Mouse (Mus musculus) hindbrain, embryonic 10.5 days (tissue): ENCODE measurements around the gene Ivns1abp. TPM values are rescaled to one million over a fixed set of nuclear protein-coding genes. Genes with fewer than 3 reads are reported as not detected.
"Not testable (repeated sequence)": the region's sequence is repeated elsewhere in the genome, so short reads cannot be mapped to it uniquely, and the experiment has no call there.

ENCODE experiments used
- DNase-seq: peaks from one replicate; pipeline ENCODE4 v3.0.0-alpha.2; 2017; ENCODE audit warnings: low spot score
- H3K27ac ChIP-seq: fragments of 300-500 bp; sonication (generic); 2 replicates; pipeline ENCODE4 v1.5.1; 2016; ENCODE audit warnings: mild to moderate bottlenecking, moderate library complexity
- H3K27me3 ChIP-seq: fragments of 300-500 bp; sonication (generic); 2 replicates; pipeline ENCODE4 v1.6.1; 2016; ENCODE audit warnings: mild to moderate bottlenecking; ENCODE audit not compliant: poor library complexity, insufficient read depth, severe bottlenecking
- H3K36me3 ChIP-seq: fragments of 300-500 bp; sonication (generic); 2 replicates; pipeline ENCODE4 v1.6.1; 2016; ENCODE audit warnings: mild to moderate bottlenecking, moderate library complexity
- H3K4me1 ChIP-seq: fragments of 300-500 bp; sonication (generic); replicated peaks from 2 replicates; pipeline ENCODE4 v1.6.1; 2016; ENCODE audit warnings: mild to moderate bottlenecking
- H3K4me3 ChIP-seq: fragments of 300-500 bp; sonication (generic); 2 replicates; pipeline ENCODE4 v1.5.1; 2016; ENCODE audit warnings: mild to moderate bottlenecking, moderate library complexity
- H3K9me3 ChIP-seq: fragments of 300-500 bp; sonication (generic); 2 replicates; pipeline ENCODE4 v1.6.1; 2016; ENCODE audit warnings: mild to moderate bottlenecking, moderate library complexity
- WGBS: fragments of 180-500 bp; shearing (Covaris S2); methylation state at CpG from one replicate; pipeline ENCODE4 v1.1.7; 2016; 5-methylcytosine and 5-hydroxymethylcytosine counted together
- polyA plus RNA-seq: library from polyadenylated mRNA; unstranded; fragments of >200 nt; fragmentation: Nextera tagmentation; extraction: Ambion mirVana; gene quantifications from 2 replicates; pipeline ENCODE4 v1.2.1, GENCODE M21; 2016

Ivns1abp gene
- 299 and 375 TPM in 2 replicates for polyA plus RNA-seq

GRCm38 (mm10) chr1:151344283-151345108, at the start of gene Ivns1abp:
Gene Ivns1abp, plus strand, starts transcription at chr1:151344477.
- no peaks in the 10 kb centered on the region for H3K9me3 ChIP-seq
- peaks cover 7% of the 10 kb centered on the region for H3K36me3 ChIP-seq
- peaks cover 50% of the 10 kb centered on the region for H3K4me1 ChIP-seq
- no peaks in the 10 kb centered on the region for H3K27me3 ChIP-seq
- peak within 1 kb of the TSS; percentile 99 for H3K27ac ChIP-seq
- peak; percentile 97 for DNase-seq
- peak within 1 kb of the TSS; percentile 93 for H3K4me3 ChIP-seq
- WGBS = under 1% methylated on average over 100 of the region's 104 CpGs

GRCm38 (mm10) chr1:151295486-151295885, 48.8 kb upstream of the Ivns1abp start:
- no peaks in the 10 kb centered on the region for H3K36me3 ChIP-seq
- no peak overlapping the region for H3K27ac ChIP-seq
- no peak overlapping the region for H3K4me3 ChIP-seq
- no peaks in the 10 kb centered on the region for H3K4me1 ChIP-seq
- DNase-seq = no peak
- no peaks in the 10 kb centered on the region for H3K27me3 ChIP-seq
- 72% methylated on average over 3 of the region's 3 CpGs for WGBS
- H3K9me3 ChIP-seq = no peaks in the 10 kb centered on the region

DNA sequence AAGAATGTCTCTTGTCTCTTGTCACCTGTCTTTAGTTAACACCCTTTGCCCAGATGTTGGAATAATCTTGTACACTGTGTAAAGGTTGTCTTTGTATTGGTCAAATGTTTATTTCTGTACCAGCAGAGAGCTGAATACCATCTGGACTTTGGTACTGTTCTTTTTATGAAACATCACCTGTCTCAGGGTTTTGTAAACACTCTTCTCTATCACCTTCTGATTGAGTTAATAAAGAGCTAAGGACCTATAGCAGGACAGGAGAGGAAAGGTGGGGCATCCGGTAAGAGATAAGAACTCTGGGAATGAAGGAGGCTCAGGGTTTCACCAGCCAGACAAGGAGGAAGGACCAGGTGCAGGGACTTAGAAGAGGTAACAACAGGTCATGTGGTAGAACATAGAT, 47.7 kb upstream of the Ivns1abp start:
- Histone ChIP-seq H3K4me3 (no peak overlapping the region), H3K9me3 (no peaks in the 10 kb centered on the region), H3K27me3 (no peaks in the 10 kb centered on the region), H3K27ac (no peak overlapping the region), H3K36me3 (no peaks in the 10 kb centered on the region), H3K4me1 (no peaks in the 10 kb centered on the region)
- no peak for DNase-seq
- 79% methylated on average over 1 of the region's 1 CpGs for WGBS

GRCm38 (mm10) chr1:151297025-151297424, 47.3 kb upstream of the Ivns1abp start:
- no peak overlapping the region for H3K4me3 ChIP-seq
- H3K36me3 ChIP-seq = no peaks in the 10 kb centered on the region
- no peaks in the 10 kb centered on the region for H3K27me3 ChIP-seq
- no peaks in the 10 kb centered on the region for H3K4me1 ChIP-seq
- no peak for DNase-seq
- no peak overlapping the region for H3K27ac ChIP-seq
- H3K9me3 ChIP-seq = no peaks in the 10 kb centered on the region
- 84% methylated on average over 6 of the region's 6 CpGs for WGBS

GRCm38 (mm10) chr1:151297596-151297995, 46.7 kb upstream of the Ivns1abp start:
- 91% methylated on average over 2 of the region's 2 CpGs for WGBS
- H3K27ac ChIP-seq = no peak overlapping the region
- H3K27me3 ChIP-seq = no peaks in the 10 kb centered on the region
- H3K9me3 ChIP-seq = no peaks in the 10 kb centered on the region
- no peak overlapping the region for H3K4me3 ChIP-seq
- no peaks in the 10 kb centered on the region for H3K4me1 ChIP-seq
- no peak for DNase-seq
- no peaks in the 10 kb centered on the region for H3K36me3 ChIP-seq

DNA sequence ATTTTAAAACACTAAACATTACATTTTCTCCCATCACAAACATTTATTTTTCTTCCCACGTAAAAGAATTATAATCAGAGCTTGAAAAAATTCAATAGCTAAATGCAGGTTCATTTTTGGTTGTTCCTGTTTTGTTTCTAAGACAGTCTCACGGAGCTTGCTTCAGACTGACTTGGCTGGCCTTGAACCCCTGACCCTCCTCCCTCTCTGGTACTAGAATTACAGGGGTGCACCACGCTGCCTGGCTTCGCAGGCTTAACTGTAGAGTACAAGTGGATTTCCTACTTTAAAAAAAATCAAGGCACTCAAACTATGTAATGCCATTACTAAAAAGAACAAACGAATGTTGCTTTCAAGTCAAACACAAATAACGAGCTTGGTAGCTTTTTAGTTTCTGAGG, 42.8 kb upstream of the Ivns1abp start:
- no peak for DNase-seq
- no peaks in the 10 kb centered on the region for H3K9me3 ChIP-seq
- H3K36me3 ChIP-seq = no peaks in the 10 kb centered on the region
- H3K27me3 ChIP-seq = no peaks in the 10 kb centered on the region
- no peaks in the 10 kb centered on the region for H3K4me1 ChIP-seq
- 82% methylated on average over 6 of the region's 6 CpGs for WGBS
- H3K27ac ChIP-seq = no peak overlapping the region
- no peak overlapping the region for H3K4me3 ChIP-seq

DNA sequence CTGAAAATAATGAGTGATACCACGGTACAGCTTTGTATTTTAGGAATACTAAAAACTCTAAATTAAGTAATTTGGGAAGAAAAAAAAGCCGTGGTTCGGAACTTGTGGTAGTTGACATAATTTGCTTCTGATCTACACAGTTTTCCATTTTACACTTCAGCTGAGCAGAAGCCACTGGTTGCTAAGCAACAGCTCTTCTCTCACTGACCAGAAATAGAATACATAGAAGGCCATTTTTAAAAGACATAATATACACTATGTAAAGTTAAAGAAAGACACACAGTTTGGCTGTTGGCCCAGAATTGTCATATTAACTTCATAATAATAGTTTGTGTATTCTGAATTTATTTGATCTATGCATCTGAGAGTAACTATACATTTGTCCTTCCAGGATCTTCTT, 42.4 kb upstream of the Ivns1abp start:
- DNase-seq = no peak
- Histone ChIP-seq H3K36me3 (no peaks in the 10 kb centered on the region), H3K27ac (no peak overlapping the region), H3K9me3 (no peaks in the 10 kb centered on the region), H3K4me3 (no peak overlapping the region), H3K4me1 (no peaks in the 10 kb centered on the region), H3K27me3 (no peaks in the 10 kb centered on the region)
- WGBS = 84% methylated on average over 3 of the region's 3 CpGs

DNA sequence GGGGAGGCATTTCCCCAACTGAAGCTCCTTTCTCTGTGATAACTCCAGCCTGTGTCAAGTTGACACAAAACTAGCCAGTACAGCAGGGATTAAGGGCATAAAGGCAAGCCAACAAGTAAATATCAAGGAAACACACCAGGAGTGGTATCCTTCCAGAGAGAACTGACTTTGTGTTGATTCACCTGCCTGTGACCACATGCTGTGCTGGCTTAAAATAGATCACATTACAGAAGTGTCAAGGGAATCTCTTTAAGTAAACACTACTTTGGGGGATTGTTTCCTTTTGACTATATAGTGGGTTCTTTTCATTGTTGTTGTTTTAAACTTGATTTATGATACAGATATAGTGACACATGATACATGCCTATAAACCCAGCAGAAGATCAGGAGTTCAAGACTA, 41.0 kb upstream of the Ivns1abp start:
- Histone ChIP-seq H3K9me3 (no peaks in the 10 kb centered on the region), H3K4me1 (no peaks in the 10 kb centered on the region)
- no peak for DNase-seq

GRCm38 (mm10) chr1:151305001-151305400, 39.3 kb upstream of the Ivns1abp start:
- not testable (repeated sequence) for H3K27me3 ChIP-seq, H3K36me3 ChIP-seq, H3K9me3 ChIP-seq, DNase-seq, H3K27ac ChIP-seq, H3K4me3 ChIP-seq, H3K4me1 ChIP-seq
- 87% methylated on average over 3 of the region's 3 CpGs for WGBS

More for the DNA sequence above, 41.0 kb upstream of the Ivns1abp start:
- no peaks in the 10 kb centered on the region for H3K27me3 ChIP-seq
- H3K4me3 ChIP-seq = no peak overlapping the region
- no peak overlapping the region for H3K27ac ChIP-seq
- no peaks in the 10 kb centered on the region for H3K36me3 ChIP-seq

DNA sequence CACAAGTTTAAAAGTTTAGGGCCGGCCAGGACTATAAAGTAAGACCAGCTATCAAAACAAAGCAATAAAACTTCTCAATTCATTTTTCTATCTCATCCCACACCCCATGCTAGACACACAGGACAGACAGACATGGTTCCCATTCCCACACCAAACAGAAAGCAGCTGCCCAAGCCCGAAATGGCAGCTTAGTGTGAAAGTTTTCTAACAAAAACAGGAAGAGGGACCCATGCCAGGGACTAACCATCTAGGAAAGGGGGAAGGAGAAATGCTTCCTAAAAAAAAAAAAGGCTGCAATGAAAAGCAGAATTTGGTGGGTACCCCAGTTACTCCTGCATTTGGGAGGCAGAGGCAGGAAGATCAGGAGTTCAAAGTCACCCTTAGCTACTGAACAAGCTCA, 37.2 kb upstream of the Ivns1abp start:
- WGBS = 80% methylated on average over 2 of the region's 2 CpGs
- Histone ChIP-seq H3K4me3 (no peak overlapping the region), H3K36me3 (no peaks in the 10 kb centered on the region), H3K27me3 (no peaks in the 10 kb centered on the region), H3K27ac (no peak overlapping the region), H3K9me3 (no peaks in the 10 kb centered on the region), H3K4me1 (no peaks in the 10 kb centered on the region)
- no peak for DNase-seq

GRCm38 (mm10) chr1:151307821-151308220, 36.5 kb upstream of the Ivns1abp start:
- no peak overlapping the region for H3K27ac ChIP-seq

DNA sequence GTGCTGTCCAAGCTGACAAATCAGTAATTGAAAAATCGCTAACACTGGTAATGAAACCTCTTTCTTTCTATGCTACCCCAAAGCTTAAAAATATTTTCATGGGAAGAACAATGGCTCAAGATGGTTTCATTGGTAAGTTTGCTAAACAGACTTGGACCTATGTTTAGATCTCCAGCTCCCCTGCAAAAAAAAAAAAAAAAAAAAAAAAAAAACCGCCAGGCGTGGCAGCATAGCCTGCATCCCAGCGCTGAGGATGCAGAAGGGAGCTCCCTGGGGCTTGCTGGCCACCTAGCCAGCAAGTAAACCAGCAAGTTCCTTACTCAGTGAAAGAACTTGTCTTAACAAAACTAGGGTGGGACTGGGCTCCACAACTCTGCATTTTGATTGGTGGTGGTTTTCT, 35.8 kb upstream of the Ivns1abp start:
- Histone ChIP-seq H3K9me3 (no peaks in the 10 kb centered on the region), H3K4me3 (no peak overlapping the region), H3K27me3 (no peaks in the 10 kb centered on the region), H3K36me3 (no peaks in the 10 kb centered on the region), H3K27ac (no peak overlapping the region), H3K4me1 (no peaks in the 10 kb centered on the region)
- no peak for DNase-seq
- 42% methylated on average over 4 of the region's 4 CpGs for WGBS

More at GRCm38 (mm10) chr1:151307821-151308220, 36.5 kb upstream of the Ivns1abp start:
- DNase-seq = no peak
- 83% methylated on average over 3 of the region's 3 CpGs for WGBS
- H3K27me3 ChIP-seq = no peaks in the 10 kb centered on the region
- no peaks in the 10 kb centered on the region for H3K9me3 ChIP-seq
- H3K4me3 ChIP-seq = no peak overlapping the region
- no peaks in the 10 kb centered on the region for H3K36me3 ChIP-seq
- H3K4me1 ChIP-seq = no peaks in the 10 kb centered on the region

DNA sequence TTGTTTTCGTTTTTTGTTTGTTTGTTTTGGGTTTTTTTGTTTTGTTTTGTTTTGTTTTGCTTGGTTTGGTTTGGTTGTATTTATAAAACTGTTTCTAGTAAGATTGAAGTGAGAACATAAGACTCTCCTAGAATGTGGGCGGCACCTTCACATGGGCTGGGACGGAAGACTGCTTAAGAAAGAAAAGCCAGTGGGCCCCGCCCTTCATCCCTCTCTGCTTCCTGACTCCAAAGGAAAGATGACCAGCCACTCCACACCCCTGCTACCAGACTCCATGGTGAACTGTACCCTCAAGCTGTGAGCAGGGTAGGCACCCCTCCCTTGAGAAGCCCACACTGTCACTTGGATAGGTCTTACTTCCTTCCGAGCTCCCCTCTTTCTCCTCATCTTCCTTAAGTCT, 33.8 kb upstream of the Ivns1abp start:
- Histone ChIP-seq H3K4me3 (no peak overlapping the region), H3K4me1 (no peaks in the 10 kb centered on the region), H3K27me3 (no peaks in the 10 kb centered on the region), H3K36me3 (no peaks in the 10 kb centered on the region), H3K27ac (no peak overlapping the region), H3K9me3 (no peaks in the 10 kb centered on the region)
- WGBS = 76% methylated on average over 5 of the region's 5 CpGs
- DNase-seq = no peak
